21 mouse cellular contexts compared by ENCODE assay signal in genomic region chr5:31715486-31716150, GRCm38 (mm10). TPM values are rescaled to one million over a fixed set of nuclear protein-coding genes. Genes with fewer than 3 reads are reported as not detected.
A peak's percentile ranks its signal among the peaks of the same experiment; 100 is the strongest.
DNase-seq lines count a peak whose midpoint lies in the region; ATAC-seq and TF ChIP-seq lines count a peak whose summit lies in the region.
"Had no signal": no experiment of that assay in that cellular context is flagged by ENCODE, and none has a peak within 500 bp of the region (broad histone marks: within the 10 kb centered on the region; RNA-seq: fewer than 3 reads in every experiment).

No protein-coding gene starts in this region.

- no peak overlapping the region for H3K9ac ChIP-seq in lung, embryonic 14.5 days
- H3K9ac ChIP-seq in hindbrain, embryonic 12.5 days, result no peak overlapping the region
- H3K9ac ChIP-seq: embryonic facial prominence, embryonic 12.5 days; forebrain, postnatal 0 days; heart, embryonic 15.5 days; liver, embryonic 14.5 days; midbrain, embryonic 15.5 days had no signal

- no peak for TF ChIP-seq CTCF in lung, embryonic 14.5 days (IDR thresholded peaks at IDR 0.05; ENCODE audit: low read depth)

- H3K4me1 ChIP-seq in lung, embryonic 14.5 days (ENCODE audit: insufficient read depth), result no peaks in the 10 kb centered on the region; the same call in 1 of the 2 replicates
- no peaks in the 10 kb centered on the region for H3K4me1 ChIP-seq in hindbrain, embryonic 12.5 days
- H3K4me1 ChIP-seq: embryonic facial prominence, embryonic 12.5 days; midbrain, embryonic 15.5 days had no signal

- no peak overlapping the region for H3K4me3 ChIP-seq in lung, embryonic 14.5 days (ENCODE audit: low read depth, low read length)
- no peak overlapping the region for H3K4me3 ChIP-seq in hindbrain, embryonic 12.5 days
- H3K4me3 ChIP-seq: embryonic facial prominence, embryonic 12.5 days; heart, embryonic 15.5 days; layer of hippocampus, adult 2 months; megakaryocyte, embryonic 14.5 days; midbrain, embryonic 15.5 days had no signal

- no peak overlapping the region for H3K4me2 ChIP-seq in lung, embryonic 14.5 days
- no peak overlapping the region for H3K4me2 ChIP-seq in hindbrain, embryonic 12.5 days (replicated peaks)
- H3K4me2 ChIP-seq: embryonic facial prominence, embryonic 12.5 days; heart, embryonic 15.5 days; midbrain, embryonic 15.5 days had no signal

- no peaks in the 10 kb centered on the region for H3K27me3 ChIP-seq in lung, embryonic 14.5 days (ENCODE audit: insufficient read depth, low read length)
- H3K27me3 ChIP-seq in hindbrain, embryonic 12.5 days, result no peaks in the 10 kb centered on the region
- H3K27me3 ChIP-seq: CH12.LX; embryonic facial prominence, embryonic 12.5 days; heart, embryonic 15.5 days; megakaryocyte, embryonic 14.5 days; midbrain, embryonic 15.5 days had no signal

- H3K9me3 ChIP-seq in lung, embryonic 14.5 days (ENCODE audit: low read depth, low read length), result no peaks in the 10 kb centered on the region
- H3K9me3 ChIP-seq in hindbrain, embryonic 12.5 days (replicated peaks), result no peaks in the 10 kb centered on the region
- H3K9me3 ChIP-seq: embryonic facial prominence, embryonic 12.5 days; heart, embryonic 15.5 days; megakaryocyte, embryonic 14.5 days; midbrain, embryonic 15.5 days had no signal

- WGBS in lung, embryonic 14.5 days, result 25% methylated on average over 4 of the region's 4 CpGs
- 93% methylated on average over 4 of the region's 4 CpGs for WGBS in hindbrain, embryonic 12.5 days

- DNase-seq in adrenal gland, adult (ENCODE audit: inconsistent age in 2 of 2, low spot score in 1 of 2), result peak; percentile 87 to 93
- DNase-seq in adrenal gland, postnatal 4 days (ENCODE audit: low spot score in 2 of 2), result no peak
- peak; percentile 60 for DNase-seq in lung, embryonic 14.5 days
- DNase-seq in lung, adult 18-20 months, result no peak
- peak; percentile 55 for DNase-seq in 3T3-L1 (ENCODE audit: low read depth, low spot score)
- peak; percentile 72 for DNase-seq in adrenal gland, postnatal 25 days
- DNase-seq: cerebellum, adult 11-12 months; forebrain, postnatal 0 days; gastrocnemius, postnatal 10 days; heart, adult 18-20 months; kidney, postnatal 10 days; right cerebral cortex, postnatal 14 days had no signal

- peak overlapping the region; percentile 66 for H3K27ac ChIP-seq in lung, embryonic 14.5 days (ENCODE audit: low read depth)
- no peak overlapping the region for H3K27ac ChIP-seq in hindbrain, embryonic 12.5 days
- H3K27ac ChIP-seq: embryonic facial prominence, embryonic 12.5 days; heart, embryonic 15.5 days; layer of hippocampus, adult 2 months; liver, embryonic 14.5 days; midbrain, embryonic 15.5 days had no signal

- no peaks in the 10 kb centered on the region for H3K36me3 ChIP-seq in lung, embryonic 14.5 days (ENCODE audit: insufficient read depth)
- no peaks in the 10 kb centered on the region for H3K36me3 ChIP-seq in hindbrain, embryonic 12.5 days
- H3K36me3 ChIP-seq: embryonic facial prominence, embryonic 12.5 days; heart, embryonic 15.5 days; midbrain, embryonic 15.5 days had no signal

- ATAC-seq in lung, embryonic 14.5 days (ENCODE audit: insufficient read depth), result no peak
- ATAC-seq in hindbrain, embryonic 12.5 days (ENCODE audit: low FRiP score), result no peak
- ATAC-seq in frontal cortex, adult (ENCODE audit: low TSS enrichment), result no peak
- ATAC-seq: forebrain, postnatal 0 days; midbrain, embryonic 15.5 days had no signal

RNA-seq across cellular contexts. Expression of gene Babam2, which starts 18.1 kb away (rescaled TPM):
- 100 to 1,000 TPM in 1 of 2 experiments, 10 to 100 TPM in 1; 99.6 to 107 TPM for total RNA-seq in adrenal gland, postnatal 4 days (2021)
- 39.2 and 43.9 TPM in 2 replicates for polyA plus RNA-seq in lung, embryonic 14.5 days (2014; fragmentation: Nextera tagmentation; extraction: Ambion mirVana)
- total RNA-seq in adrenal gland, postnatal 25 days (2021), result 138 and 152 TPM in 2 replicates
- polyA plus RNA-seq in hindbrain, embryonic 12.5 days (2016; fragmentation: Nextera tagmentation; extraction: Ambion mirVana), result 42.9 and 45.2 TPM in 2 replicates

RNA-seq across cellular contexts. Expression of gene Rbks, which starts 18.2 kb away (rescaled TPM):
- 10 to 100 TPM in 1 of 2 experiments, 1 to 10 TPM in 1; 9.8 to 12.6 TPM for total RNA-seq in adrenal gland, postnatal 4 days (2021)
- 2.7 and 3.5 TPM in 2 replicates for polyA plus RNA-seq in lung, embryonic 14.5 days (2014; fragmentation: Nextera tagmentation; extraction: Ambion mirVana)
- total RNA-seq in adrenal gland, postnatal 25 days (2021), result 13.8 and 17.7 TPM in 2 replicates
- 1.8 TPM in 2 replicates for polyA plus RNA-seq in hindbrain, embryonic 12.5 days (2016; fragmentation: Nextera tagmentation; extraction: Ambion mirVana)

Comparison
In these comparisons a context has a peak if more than half of its experiments do, and no peak if none do; other contexts are left out.
1. DNase-seq: peak in adrenal gland, adult (2 of 2), lung, embryonic 14.5 days (single experiment), 3T3-L1 (single experiment) and adrenal gland, postnatal 25 days (single experiment); none in adrenal gland, postnatal 4 days (0 of 2) and lung, adult 18-20 months (0 of 2).